Mouse (Mus musculus) myocyte (in vitro differentiated cells): ENCODE measurements around the gene Nup107. TPM values are rescaled to one million over a fixed set of nuclear protein-coding genes. Genes with fewer than 3 reads are reported as not detected.
"Not testable (repeated sequence)": the region's sequence is repeated elsewhere in the genome, so short reads cannot be mapped to it uniquely, and the experiment has no call there.

Source experiments
- H3K27me3 ChIP-seq: one replicate; pipeline ENCODE4 v1.6.1; 2011; ENCODE audit not compliant: control insufficient read depth, insufficient read depth, insufficient read length
- H3K36me3 ChIP-seq: one replicate; pipeline ENCODE4 v1.6.1; 2011; ENCODE audit not compliant: control insufficient read depth, insufficient read depth
- H3K4me2 ChIP-seq: one replicate; pipeline ENCODE4 v1.6.1; 2011; ENCODE audit warnings: low read depth, control low read depth
- H3K4me3 ChIP-seq: one replicate; pipeline ENCODE4 v1.5.1; 2011; ENCODE audit warnings: mild to moderate bottlenecking, control low read depth, moderate library complexity
- H3K79me2 ChIP-seq: one replicate; pipeline ENCODE4 v1.6.1; 2011; ENCODE audit not compliant: control insufficient read depth, insufficient read depth
- H3ac ChIP-seq: one replicate; pipeline ENCODE4 v1.6.1; 2011; ENCODE audit not compliant: control insufficient read depth, insufficient read length
- CEBPB ChIP-seq: IDR thresholded peaks from 2 replicates; pipeline ENCODE4 v1.6.1; 2011; ENCODE audit warnings: mild to moderate bottlenecking, moderate library complexity; ENCODE audit not compliant: poor library complexity, insufficient read depth, severe bottlenecking
- E2F4 ChIP-seq: IDR thresholded peaks from one replicate; pipeline ENCODE4 v1.6.1; 2011; ENCODE audit warnings: mild to moderate bottlenecking, control low read depth, moderate library complexity; ENCODE audit not compliant: insufficient read depth
- MAX ChIP-seq: IDR thresholded peaks from one replicate; pipeline ENCODE4 v1.6.1; 2011; ENCODE audit warnings: low read depth, mild to moderate bottlenecking, control low read depth
- MYOD1 ChIP-seq, 3 experiments: IDR thresholded peaks; one replicate each; pipeline ENCODE4 v1.6.1; 2011; ENCODE audit warnings: control low read depth in 2 of 3, low read depth in 2 of 3, mild to moderate bottlenecking in 2 of 3, moderate library complexity in 1 of 3; ENCODE audit not compliant: insufficient read length in 2 of 3, control insufficient read depth in 1 of 3
- MYOG ChIP-seq, 3 experiments: IDR thresholded peaks; one replicate each; pipeline ENCODE4 v1.6.1; 2011; ENCODE audit warnings: control low read depth in 2 of 3, low read depth in 2 of 3, mild to moderate bottlenecking in 2 of 3; ENCODE audit not compliant: insufficient read length in 2 of 3, control insufficient read depth in 1 of 3, insufficient read depth in 1 of 3
- POLR2A ChIP-seq: IDR thresholded peaks from one replicate; pipeline ENCODE4 v1.6.1; 2011; ENCODE audit warnings: low read depth, mild to moderate bottlenecking, control low read depth, moderate library complexity; ENCODE audit not compliant: insufficient read length
- POLR2AphosphoS2 ChIP-seq: IDR thresholded peaks from one replicate; pipeline ENCODE4 v1.6.1; 2011; ENCODE audit warnings: low read depth, control low read depth; ENCODE audit not compliant: insufficient read length
- REST ChIP-seq: IDR thresholded peaks from one replicate; pipeline ENCODE4 v1.6.1; 2011; ENCODE audit warnings: mild to moderate bottlenecking, control low read depth, moderate library complexity; ENCODE audit not compliant: insufficient read depth, insufficient read length
- SRF ChIP-seq: IDR thresholded peaks from one replicate; pipeline ENCODE4 v1.6.1; 2011; ENCODE audit warnings: low read depth; ENCODE audit not compliant: control insufficient read depth, insufficient read length
- TCF12 ChIP-seq: IDR thresholded peaks from one replicate; pipeline ENCODE4 v1.6.1; 2011; ENCODE audit warnings: mild to moderate bottlenecking, control low read depth; ENCODE audit not compliant: poor library complexity, insufficient read depth, severe bottlenecking
- TCF3 ChIP-seq: IDR thresholded peaks from one replicate; pipeline ENCODE4 v1.6.1; 2011; ENCODE audit warnings: low read depth, control low read depth; ENCODE audit not compliant: insufficient read length
- USF1 ChIP-seq: IDR thresholded peaks from one replicate; pipeline ENCODE4 v1.6.1; 2011; ENCODE audit warnings: low read depth, mild to moderate bottlenecking, control low read depth, moderate library complexity
- polyA plus RNA-seq: library from polyadenylated mRNA; unstranded; fragments of >200 nt; fragmentation: generic; extraction: Trizol; gene quantifications from one replicate; pipeline ENCODE4 v1.2.1, GENCODE M21; 2012; ENCODE audit warnings: missing spikeins

Nup107 gene
- polyA plus RNA-seq, 1 experiment, result 16.8 TPM

DNA sequence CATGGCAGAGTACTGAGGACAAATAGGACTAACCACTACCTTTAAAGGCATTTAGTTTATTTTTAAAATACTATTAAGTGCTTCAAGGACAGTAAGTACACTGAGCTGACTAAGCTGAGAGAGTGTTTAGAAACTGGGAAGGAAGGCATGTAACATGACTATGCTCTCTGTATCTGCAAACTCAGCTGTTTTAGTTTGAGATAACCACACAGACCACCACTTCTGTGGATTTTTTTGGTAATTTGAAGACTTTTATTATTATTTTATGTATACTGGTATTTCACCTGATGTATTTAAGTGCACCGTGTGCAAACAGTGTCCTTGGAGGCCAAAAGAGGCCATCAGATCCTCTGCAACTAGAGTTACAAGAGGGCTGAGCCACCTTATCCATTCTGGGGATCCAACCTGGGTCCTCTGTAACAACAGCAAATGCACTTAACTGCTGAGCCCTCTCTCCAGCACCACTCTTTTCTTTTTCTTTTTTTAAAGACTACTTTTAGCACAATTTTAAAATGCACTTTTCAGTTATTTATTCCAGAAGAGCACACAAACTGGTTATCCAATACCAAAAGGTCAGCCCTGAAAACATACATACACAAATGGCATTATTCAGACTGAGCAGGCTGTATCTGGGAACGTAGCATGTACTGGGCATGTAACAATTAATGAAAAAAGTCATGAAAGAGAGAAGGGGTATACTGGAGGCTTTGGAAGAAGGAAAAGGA lies 85.2 kb downstream of the Nup107 start:
- H3K4me2 ChIP-seq, result peak overlapping the region; percentile 70
- no peaks in the 10 kb centered on the region for H3K27me3 ChIP-seq
- H3K79me2 ChIP-seq, result peaks cover 62% of the 10 kb centered on the region
- no peak overlapping the region for H3K4me3 ChIP-seq
- TF ChIP-seq POLR2A (no peak), MYOD1 (IDR thresholded peaks at IDR 0.05; ENCODE audit: control insufficient read depth in 1 of 3, insufficient read length in 2 of 3, low read depth in 2 of 3) (no peak), MAX (no peak), MYOG (IDR thresholded peaks at IDR 0.05; ENCODE audit: control insufficient read depth in 1 of 3, insufficient read depth in 1 of 3, insufficient read length in 2 of 3, low read depth in 2 of 3) (no peak), CEBPB (no peak), TCF3 (no peak), TCF12 (no peak), USF1 (no peak), E2F4 (no peak), POLR2AphosphoS2 (no peak)
- no peak overlapping the region for H3ac ChIP-seq
- H3K36me3 ChIP-seq, result peaks cover 46% of the 10 kb centered on the region

DNA sequence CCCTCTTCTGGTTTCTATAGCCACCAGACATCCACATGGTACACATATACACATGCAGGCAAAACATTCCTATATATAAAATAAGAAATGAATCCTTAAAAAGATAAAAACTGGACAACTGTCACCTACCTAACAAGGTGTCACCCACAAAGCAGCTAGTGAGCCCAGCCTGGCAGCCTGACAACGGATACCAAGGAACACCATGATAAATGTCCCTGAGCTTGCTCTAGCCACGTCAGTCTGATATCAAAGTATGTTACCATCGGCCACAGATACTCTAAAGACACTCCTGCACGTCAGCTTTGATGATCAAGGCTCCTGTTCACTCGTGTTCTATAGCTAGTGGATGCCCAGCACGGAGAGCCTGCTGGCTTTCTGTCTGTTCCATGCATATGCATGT lies 86.1 kb downstream of the Nup107 start:
- peaks cover 62% of the 10 kb centered on the region for H3K79me2 ChIP-seq
- no peak for TF ChIP-seq MYOD1 (IDR thresholded peaks at IDR 0.05; ENCODE audit: control insufficient read depth in 1 of 3, insufficient read length in 2 of 3, low read depth in 2 of 3)
- no peak for TF ChIP-seq POLR2A
- TF ChIP-seq SRF, result no peak
- no peak for TF ChIP-seq TCF12
- no peak overlapping the region for H3K4me2 ChIP-seq
- H3K4me3 ChIP-seq, result no peak overlapping the region
- no peaks in the 10 kb centered on the region for H3K27me3 ChIP-seq
- peaks cover 55% of the 10 kb centered on the region for H3K36me3 ChIP-seq
- no peak overlapping the region for H3ac ChIP-seq

GRCm38 (mm10) chr10:117705806-117706205 lies 86.7 kb downstream of the Nup107 start:
- H3ac ChIP-seq, result no peak overlapping the region
- no peaks in the 10 kb centered on the region for H3K27me3 ChIP-seq
- H3K4me2 ChIP-seq, result no peak overlapping the region
- TF ChIP-seq MYOG (IDR thresholded peaks at IDR 0.05; ENCODE audit: control insufficient read depth in 1 of 3, insufficient read depth in 1 of 3, insufficient read length in 2 of 3, low read depth in 2 of 3), result no peak
- H3K36me3 ChIP-seq, result peaks cover 61% of the 10 kb centered on the region
- peaks cover 62% of the 10 kb centered on the region for H3K79me2 ChIP-seq
- H3K4me3 ChIP-seq, result no peak overlapping the region

DNA sequence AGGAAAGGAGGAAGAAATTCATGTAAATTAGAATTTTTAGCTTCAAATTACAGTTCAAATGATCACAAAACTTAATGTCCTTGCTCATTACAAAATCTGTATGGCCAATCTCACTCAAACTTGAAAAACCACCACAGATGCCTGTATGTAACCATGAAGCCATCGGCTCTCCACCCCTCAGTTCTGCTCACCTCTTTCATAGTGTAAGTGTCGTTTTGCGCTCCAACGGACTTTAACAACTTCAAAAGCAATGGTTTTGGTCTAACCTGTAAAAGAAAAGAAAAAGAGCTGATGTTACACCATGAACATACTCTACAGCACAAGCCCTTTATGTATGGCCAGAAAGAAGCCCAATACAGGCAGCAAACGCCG lies 87.6 kb downstream of the Nup107 start:
- Histone ChIP-seq H3K4me3 (no peak overlapping the region), H3ac (no peak overlapping the region), H3K4me2 (no peak overlapping the region), H3K27me3 (no peaks in the 10 kb centered on the region), H3K36me3 (peaks cover 70% of the 10 kb centered on the region), H3K79me2 (peaks cover 69% of the 10 kb centered on the region)
- no peak for TF ChIP-seq CEBPB
- no peak for TF ChIP-seq POLR2A
- TF ChIP-seq TCF3, result no peak
- no peak for TF ChIP-seq E2F4
- no peak for TF ChIP-seq TCF12
- TF ChIP-seq MYOD1 (IDR thresholded peaks at IDR 0.05; ENCODE audit: control insufficient read depth in 1 of 3, insufficient read length in 2 of 3, low read depth in 2 of 3), result no peak
- TF ChIP-seq POLR2AphosphoS2, result no peak
- no peak for TF ChIP-seq MAX
- no peak for TF ChIP-seq SRF
- no peak for TF ChIP-seq MYOG (IDR thresholded peaks at IDR 0.05; ENCODE audit: control insufficient read depth in 1 of 3, insufficient read depth in 1 of 3, insufficient read length in 2 of 3, low read depth in 2 of 3)
- no peak for TF ChIP-seq REST
- TF ChIP-seq USF1, result no peak

GRCm38 (mm10) chr10:117704314-117704963 lies 88.1 kb downstream of the Nup107 start:
- not testable (repeated sequence) for H3K27me3 ChIP-seq, H3K4me2 ChIP-seq, H3ac ChIP-seq, H3K4me3 ChIP-seq
- Histone ChIP-seq H3K79me2 (peaks cover 69% of the 10 kb centered on the region), H3K36me3 (peaks cover 75% of the 10 kb centered on the region)

- H3K4me3 ChIP-seq, result no peak overlapping the region
- H3K27me3 ChIP-seq, result no peaks in the 10 kb centered on the region
- peaks cover 82% of the 10 kb centered on the region for H3K36me3 ChIP-seq
- TF ChIP-seq CEBPB (no peak), E2F4 (no peak), SRF (no peak), POLR2A (no peak), MAX (no peak), USF1 (no peak), MYOG (IDR thresholded peaks at IDR 0.05; ENCODE audit: control insufficient read depth in 1 of 3, insufficient read depth in 1 of 3, insufficient read length in 2 of 3, low read depth in 2 of 3) (no peak), TCF3 (no peak), TCF12 (no peak), POLR2AphosphoS2 (no peak), REST (no peak), MYOD1 (IDR thresholded peaks at IDR 0.05; ENCODE audit: control insufficient read depth in 1 of 3, insufficient read length in 2 of 3, low read depth in 2 of 3) (no peak)
- H3ac ChIP-seq, result no peak overlapping the region
- H3K4me2 ChIP-seq, result no peak overlapping the region
- peaks cover 63% of the 10 kb centered on the region for H3K79me2 ChIP-seq
These were observed 89.0 kb downstream of the Nup107 start for GRCm38 (mm10) chr10:117703506-117703905.
